9 mouse cellular contexts compared by ENCODE assay signal in the genomic region with DNA sequence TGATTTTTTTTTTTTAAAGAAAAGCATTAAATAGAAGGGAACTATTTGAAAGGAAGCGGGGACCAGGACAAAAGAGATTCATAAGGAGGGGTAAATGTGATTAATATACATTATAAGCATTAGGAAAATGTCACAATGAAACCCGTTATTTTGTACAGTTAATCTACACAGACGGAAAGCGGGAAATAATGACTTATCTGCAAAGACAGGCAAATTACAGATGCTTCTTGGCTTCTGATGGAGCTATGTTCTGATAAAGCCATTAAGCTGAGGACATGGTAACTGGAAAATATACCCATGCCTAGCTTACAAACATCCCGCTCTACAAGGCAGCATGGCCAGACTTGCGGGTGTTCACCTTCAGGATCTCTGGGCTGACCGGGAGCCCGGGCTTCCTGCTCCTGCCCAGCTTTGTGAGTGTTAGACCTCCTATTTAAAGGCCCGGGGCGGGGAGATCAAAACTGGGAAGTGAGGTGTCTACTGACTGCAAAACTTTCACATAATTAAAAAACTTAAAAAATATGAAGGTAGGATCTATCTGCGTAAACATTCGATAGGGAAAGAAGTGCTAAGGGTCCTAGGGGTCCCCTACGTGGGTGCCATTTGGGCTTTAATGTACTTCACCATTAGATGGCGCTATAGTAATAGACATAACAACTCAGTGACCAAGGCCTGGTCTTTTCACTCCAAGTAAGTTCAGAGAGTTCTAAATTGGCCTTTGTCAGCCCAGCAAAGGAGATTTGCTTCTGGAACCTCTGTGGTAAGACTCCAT. TPM values are rescaled to one million over a fixed set of nuclear protein-coding genes. Genes with fewer than 3 reads are reported as not detected.
DNase-seq lines count a peak whose midpoint lies in the region; ATAC-seq and TF ChIP-seq lines count a peak whose summit lies in the region.
"Had no signal": no experiment of that assay in that cellular context is flagged by ENCODE, and none has a peak within 500 bp of the region (broad histone marks: within the 10 kb centered on the region; RNA-seq: fewer than 3 reads in every experiment).

No protein-coding gene starts in this region.

- no peaks in the 10 kb centered on the region for H3K9me3 ChIP-seq in forebrain, postnatal 0 days (ENCODE audit: low read length)
- H3K9me3 ChIP-seq in lung, embryonic 16.5 days (ENCODE audit: control insufficient read depth, low read length) = no peaks in the 10 kb centered on the region

- no peak overlapping the region for H3K4me2 ChIP-seq in forebrain, postnatal 0 days (ENCODE audit: low read depth)
- H3K4me2 ChIP-seq in lung, embryonic 16.5 days (ENCODE audit: low read depth, low read length) = no peak overlapping the region

- H3K9ac ChIP-seq in forebrain, postnatal 0 days = no peak overlapping the region
- H3K9ac ChIP-seq in lung, embryonic 16.5 days (ENCODE audit: low read length) = no peak overlapping the region

- DNase-seq in kidney, adult 11 months = peak; percentile 34
- no peak for DNase-seq in kidney, postnatal 10 days
- peak; percentile 73 for DNase-seq in c-Kit-positive CD71-positive TER-119-positive erythroid progenitor cells, embryonic 14.5 days (ENCODE audit: low spot score)
- DNase-seq in forebrain, postnatal 0 days = peak; percentile 74
- peak; percentile 36 to 55 for DNase-seq in kidney, adult 8-10 months
- peak; percentile 34 for DNase-seq in splenic B cell, adult 2 months (ENCODE audit: low read depth, low spot score)

- no peak overlapping the region for H3K4me3 ChIP-seq in forebrain, postnatal 0 days (ENCODE audit: low read depth, low read length)
- no peak overlapping the region for H3K4me3 ChIP-seq in lung, embryonic 16.5 days (ENCODE audit: low read length)

- H3K36me3 ChIP-seq in forebrain, postnatal 0 days (ENCODE audit: insufficient read depth) = no peaks in the 10 kb centered on the region
- H3K36me3 ChIP-seq in lung, embryonic 16.5 days (ENCODE audit: control insufficient read depth, insufficient read depth, low read length) = no peaks in the 10 kb centered on the region
- H3K36me3 ChIP-seq in splenic B cell, adult 2 months (ENCODE audit: control insufficient read depth, insufficient read depth, low read length, poor library complexity, severe bottlenecking) = no peaks in the 10 kb centered on the region

- no peak overlapping the region for H3K27ac ChIP-seq in forebrain, postnatal 0 days (ENCODE audit: low read depth, low read length)
- no peak overlapping the region for H3K27ac ChIP-seq in lung, embryonic 16.5 days (ENCODE audit: low read length)
- H3K27ac ChIP-seq: macrophage had no signal

- no peaks in the 10 kb centered on the region for H3K27me3 ChIP-seq in forebrain, postnatal 0 days (ENCODE audit: insufficient read depth, low read length)
- H3K27me3 ChIP-seq in lung, embryonic 16.5 days (ENCODE audit: control insufficient read depth, insufficient read depth, low read depth, low read length) = no peaks in the 10 kb centered on the region
- no peaks in the 10 kb centered on the region; the same call in 1 of the 2 replicates for H3K27me3 ChIP-seq in splenic B cell, adult 2 months (ENCODE audit: control insufficient read depth, insufficient read depth, low read length, poor library complexity, severe bottlenecking)

- H3K4me1 ChIP-seq in forebrain, postnatal 0 days (ENCODE audit: insufficient read depth) = no peaks in the 10 kb centered on the region
- no peaks in the 10 kb centered on the region for H3K4me1 ChIP-seq in lung, embryonic 16.5 days (replicated peaks; ENCODE audit: control insufficient read depth, insufficient read depth, low read length)

- TF ChIP-seq CTCF in forebrain, postnatal 0 days (IDR thresholded peaks at IDR 0.05; ENCODE audit: low read depth) = peak; percentile 79

- peak; percentile 66 for ATAC-seq in forebrain, postnatal 0 days
- ATAC-seq in lung, embryonic 16.5 days (ENCODE audit: low read depth) = peak; percentile 81
- ATAC-seq in monocyte, adult 5-6 weeks (replicated peaks; ENCODE audit: insufficient number of reproducible peaks, low FRiP score, low TSS enrichment, poor library complexity, severe bottlenecking) = no peak

- WGBS in forebrain, postnatal 0 days = 38% methylated on average over 14 of the region's 14 CpGs
- 41% methylated on average over 14 of the region's 14 CpGs for WGBS in lung, embryonic 16.5 days

RNA-seq across cellular contexts. Expression of gene Ahctf1, which starts 55.5 kb away (rescaled TPM):
- 35.2 and 41.8 TPM in 2 replicates for total RNA-seq in forebrain, postnatal 0 days (2014; rRNA removed)
- 5.2 and 8.0 TPM in 2 replicates for polyA plus RNA-seq in forebrain, postnatal 0 days (2015; fragmentation: Nextera tagmentation; extraction: Ambion mirVana)
- polyA plus RNA-seq in lung, embryonic 16.5 days (2015; fragmentation: Nextera tagmentation; extraction: Ambion mirVana) = 17.7 and 19.6 TPM in 2 replicates
- total RNA-seq in monocyte, adult 5-6 weeks (2017) = 47.6 to 87.5 TPM (median 56.5 TPM) in 3 replicates

RNA-seq across cellular contexts. Expression of gene Gm10518, which starts 55.8 kb away (rescaled TPM):
- not detected in 2 replicates for total RNA-seq in forebrain, postnatal 0 days (2014; rRNA removed)
- not detected in 2 replicates for polyA plus RNA-seq in forebrain, postnatal 0 days (2015; fragmentation: Nextera tagmentation; extraction: Ambion mirVana)
- polyA plus RNA-seq in lung, embryonic 16.5 days (2015; fragmentation: Nextera tagmentation; extraction: Ambion mirVana) = not detected in 2 replicates
- total RNA-seq in monocyte, adult 5-6 weeks (2017) = 0.58 TPM in 1 of 3 replicates, not detected in the others
- polyA plus RNA-seq: macrophage had no signal
